Mouse (Mus musculus) small intestine, adult 2 months (tissue): Measurements from ENCODE around the gene Klhl33. TPM values are rescaled to one million over a fixed set of nuclear protein-coding genes. Genes with fewer than 3 reads are reported as not detected.
"Not testable (repeated sequence)": the region's sequence is repeated elsewhere in the genome, so short reads cannot be mapped to it uniquely, and the experiment has no call there.

Source experiments
- H3K27ac ChIP-seq: fragments of 200-500 bp; 2 replicates; pipeline ENCODE4 v1.5.1; 2012; ENCODE audit warnings: low read depth, low read length, control low read depth, inconsistent platforms; ENCODE audit not compliant: insufficient read depth
- H3K27me3 ChIP-seq: fragments of 200-500 bp; 2 replicates; pipeline ENCODE4 v1.6.1; 2012; ENCODE audit warnings: mild to moderate bottlenecking, moderate library complexity, low read length, inconsistent platforms; ENCODE audit not compliant: control insufficient read depth, insufficient read depth
- H3K36me3 ChIP-seq: fragments of 200-500 bp; 2 replicates; pipeline ENCODE4 v1.6.1; 2012; ENCODE audit warnings: mild to moderate bottlenecking, low read length, control low read depth, inconsistent platforms; ENCODE audit not compliant: control insufficient read depth, insufficient read depth
- H3K4me1 ChIP-seq: fragments of 200-500 bp; 2 replicates; pipeline ENCODE4 v1.6.1; 2012; ENCODE audit warnings: low read length, inconsistent platforms, mixed read lengths; ENCODE audit not compliant: control insufficient read depth, insufficient read depth, insufficient read length
- H3K4me3 ChIP-seq: fragments of 200-500 bp; 2 replicates; pipeline ENCODE4 v1.5.1; 2012; ENCODE audit warnings: low read depth, mild to moderate bottlenecking, control low read depth, inconsistent platforms, low read length, moderate library complexity
- CTCF ChIP-seq: fragments of 200-500 bp; IDR thresholded peaks from 2 replicates; pipeline ENCODE4 v1.5.1; 2012; ENCODE audit warnings: low read depth, mild to moderate bottlenecking, control low read depth, inconsistent platforms, low read length, moderate library complexity, mixed read lengths; ENCODE audit not compliant: insufficient replicate concordance, insufficient read length; ENCODE audit errors: extremely low read depth
- POLR2A ChIP-seq: fragments of 200-500 bp; IDR thresholded peaks from 2 replicates; pipeline ENCODE4 v1.6.1; 2012; ENCODE audit warnings: low read depth, mild to moderate bottlenecking, control low read depth, inconsistent platforms, low read length, moderate library complexity
- WGBS: fragments of 180-500 bp; shearing (Covaris S2); methylation state at CpG from one replicate; pipeline ENCODE4 v1.1.7; 2018; 5-methylcytosine and 5-hydroxymethylcytosine counted together
- polyA plus RNA-seq: library from polyadenylated mRNA; depleted of rRNA; stranded (reverse); fragments of >200 nt; gene quantifications from 2 replicates; pipeline ENCODE4 v1.2.3, GENCODE M21; 2012

Gene Klhl33
- polyA plus RNA-seq, 1 experiment: 1.7 TPM

GRCm38 (mm10) chr14:50925111-50925920 lies 28.0 kb upstream of the Klhl33 start:
- WGBS: under 1% methylated on average over 38 of the region's 38 CpGs
- peaks cover 9% of the 10 kb centered on the region; the same call in 1 of the 2 replicates for H3K4me1 ChIP-seq
- peaks cover 29% of the 10 kb centered on the region for H3K36me3 ChIP-seq
- H3K4me3 ChIP-seq: peak overlapping the region; percentile 85
- H3K27me3 ChIP-seq: no peaks in the 10 kb centered on the region
- H3K27ac ChIP-seq: peak overlapping the region; percentile 65
- TF ChIP-seq POLR2A (no peak), CTCF (no peak)

DNA sequence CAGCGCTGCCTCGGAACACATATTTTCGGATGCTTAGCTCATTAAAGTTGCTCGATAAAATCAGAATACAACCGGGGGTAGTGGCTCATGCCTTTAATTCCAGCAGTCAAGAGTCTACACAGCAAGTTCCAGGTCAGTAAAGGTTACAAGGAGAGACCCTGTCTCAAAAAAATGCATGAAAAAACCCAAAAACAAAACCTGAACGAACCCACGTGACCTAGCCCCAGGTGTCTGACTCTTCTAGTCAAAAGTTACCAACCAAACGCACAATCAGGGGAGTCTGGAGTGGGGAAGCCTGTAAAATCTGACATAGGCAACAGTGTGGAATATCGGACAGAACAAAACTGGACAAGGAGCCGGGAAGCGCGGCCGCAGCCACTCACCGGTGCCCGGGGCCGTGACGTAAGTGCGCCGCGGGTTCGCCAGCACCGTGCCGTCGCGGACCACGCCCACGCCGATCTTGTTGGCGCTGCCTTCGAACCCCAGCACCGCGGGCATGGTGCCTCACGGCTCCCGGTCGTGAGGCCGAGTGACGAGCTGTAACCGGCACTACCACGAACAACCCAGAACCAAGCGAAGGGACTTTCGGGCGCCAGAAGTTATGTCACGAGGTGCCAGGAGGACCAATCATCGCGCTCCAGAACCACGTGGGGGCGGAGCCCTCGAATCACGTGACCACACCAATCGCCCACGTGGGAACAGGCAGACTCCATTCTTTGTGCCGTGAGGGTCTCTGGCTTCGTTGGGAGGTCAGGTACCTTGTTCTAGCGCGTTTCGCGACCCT lies 27.2 kb upstream of the Klhl33 start, which contains the start of the genes Osgep and Apex1:
Gene Osgep, minus strand, starts transcription at position 613 of the 784 bp plus-strand sequence.
Gene Apex1, plus strand, starts transcription at position 688 of the 784 bp plus-strand sequence.
- Histone ChIP-seq H3K4me1 (peaks cover 3% of the 10 kb centered on the region; the same call in 1 of the 2 replicates), H3K4me3 (peak within 1 kb of the TSS; percentile 85), H3K27ac (peak within 1 kb of the TSS; percentile 93), H3K36me3 (peaks cover 29% of the 10 kb centered on the region), H3K27me3 (no peaks in the 10 kb centered on the region)
- TF ChIP-seq CTCF (no peak), POLR2A (peak; percentile 74; the same call in 1 of the 2 replicates)
- WGBS: 1% methylated on average over 57 of the region's 57 CpGs

GRCm38 (mm10) chr14:50923437-50923836 lies 26.1 kb upstream of the Klhl33 start:
- peaks cover 23% of the 10 kb centered on the region for H3K36me3 ChIP-seq
- 46% methylated on average over 1 of the region's 1 CpGs for WGBS
- H3K27me3 ChIP-seq, H3K4me3 ChIP-seq, H3K4me1 ChIP-seq, H3K27ac ChIP-seq: not testable (repeated sequence)

- no peak overlapping the region for H3K27ac ChIP-seq
- TF ChIP-seq CTCF (no peak), POLR2A (no peak)
- no peaks in the 10 kb centered on the region for H3K27me3 ChIP-seq
- H3K4me3 ChIP-seq: no peak overlapping the region
- H3K4me1 ChIP-seq: no peaks in the 10 kb centered on the region
- H3K36me3 ChIP-seq: peaks cover 12% of the 10 kb centered on the region
- 74% methylated on average over 3 of the region's 3 CpGs for WGBS
These were observed 14.0 kb upstream of the Klhl33 start for GRCm38 (mm10) chr14:50911356-50911755.

DNA sequence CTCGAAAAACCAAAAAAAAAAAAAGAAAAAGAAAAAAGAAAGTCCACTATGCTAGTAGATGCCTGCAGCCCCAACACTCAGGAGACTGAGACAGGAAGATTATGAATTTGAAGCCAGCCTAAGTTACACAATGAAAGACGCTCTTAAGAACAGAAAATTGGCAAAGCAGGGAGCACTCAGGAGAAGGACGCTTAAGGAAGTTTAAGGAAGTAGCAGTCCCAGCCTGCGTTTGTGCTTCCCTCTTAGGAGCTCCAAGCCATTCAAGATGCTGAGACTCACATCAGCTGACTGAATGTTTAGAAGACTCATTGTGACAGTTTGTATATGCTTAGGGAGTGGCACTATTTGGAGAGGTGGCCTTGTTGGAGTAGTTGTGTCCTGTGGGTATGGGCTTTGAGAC lies 10.8 kb upstream of the Klhl33 start:
- 64% methylated on average over 4 of the region's 4 CpGs for WGBS
- Histone ChIP-seq H3K4me3 (no peak overlapping the region), H3K27ac (no peak overlapping the region)

GRCm38 (mm10) chr14:50905327-50905726 lies 8.0 kb upstream of the Klhl33 start:
- H3K4me3 ChIP-seq, H3K4me1 ChIP-seq, H3K27ac ChIP-seq, H3K27me3 ChIP-seq, H3K36me3 ChIP-seq: not testable (repeated sequence)

More for the DNA sequence above, 10.8 kb upstream of the Klhl33 start:
- Histone ChIP-seq H3K36me3 (no peaks in the 10 kb centered on the region), H3K27me3 (no peaks in the 10 kb centered on the region), H3K4me1 (peaks cover 2% of the 10 kb centered on the region; the same call in 1 of the 2 replicates)
- TF ChIP-seq POLR2A: no peak
- TF ChIP-seq CTCF: no peak

DNA sequence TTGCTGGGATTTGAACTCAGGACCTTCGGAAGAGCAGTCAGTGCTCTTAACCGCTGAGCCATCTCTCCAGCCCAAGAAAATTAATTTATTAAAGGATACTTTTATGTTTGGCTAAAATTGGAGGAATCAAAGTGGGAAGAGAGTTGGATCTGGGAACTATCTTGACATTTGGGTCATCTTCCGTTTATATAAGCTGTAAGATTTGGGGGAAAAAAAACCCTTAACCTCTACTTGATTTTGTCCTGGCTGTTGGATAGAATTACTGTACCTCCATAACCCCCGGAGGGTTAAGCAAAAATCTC lies 7.5 kb upstream of the Klhl33 start:
- no peaks in the 10 kb centered on the region for H3K27me3 ChIP-seq
- H3K36me3 ChIP-seq: no peaks in the 10 kb centered on the region
- peaks cover 2% of the 10 kb centered on the region; the same call in 1 of the 2 replicates for H3K4me1 ChIP-seq
- 94% methylated on average over 4 of the region's 4 CpGs for WGBS
- no peak overlapping the region for H3K27ac ChIP-seq
- TF ChIP-seq POLR2A (no peak), CTCF (no peak; the same call in 1 of the 2 replicates)
- H3K4me3 ChIP-seq: no peak overlapping the region
